Mouse (Mus musculus): ENCODE results near the gene Defa21. TPM values are rescaled to one million over a fixed set of nuclear protein-coding genes. Genes with fewer than 3 reads are reported as not detected.

Defa21 gene
- not detected for polyA plus RNA-seq (2014; fragmentation: Illumina TruSeq; extraction: RNeasy Lipid Tissue Mini Kit (QIAGEN cat#74804); ENCODE audit: low read depth, low replicate concordance)

GRCm38 (mm10) chr8:21025245-21025644 lies at the start of gene Defa21:
TSS of gene Defa21 (plus strand) at chr8:21025545.

GRCm38 (mm10) chr8:21054747-21055146 lies 29.4 kb downstream of the Defa21 start, which contains the start of gene Defa23:
TSS of gene Defa23 (plus strand) at chr8:21055047.

DNA sequence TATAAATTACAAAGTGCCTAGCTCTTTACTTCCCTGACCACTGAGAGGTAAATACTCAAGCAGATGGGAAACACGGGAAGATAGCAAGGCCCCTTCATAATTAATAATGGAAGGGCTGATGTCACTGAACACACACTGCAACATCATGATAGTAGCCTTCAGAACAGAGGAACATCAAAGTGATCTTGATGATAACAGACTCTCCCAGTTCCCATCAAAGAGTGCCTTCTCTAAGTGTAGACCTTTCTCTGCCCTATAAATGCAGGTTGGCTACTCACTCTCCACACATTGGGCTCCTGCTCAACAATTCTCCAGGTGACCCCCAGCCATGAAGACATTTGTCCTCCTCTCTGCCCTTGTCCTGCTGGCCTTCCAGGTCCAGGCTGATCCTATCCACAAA lies 39.4 kb downstream of the Defa21 start, which contains the start of gene Defa35:
Defa35 (plus strand) TSS at position 301 of the 400 bp plus-strand sequence.

Other genes starting within 250 kb of the Defa21 start
- gene Defb33, start 132.9 kb upstream of the Defa21 start, polyA plus RNA-seq (2014; fragmentation: Illumina TruSeq; extraction: RNeasy Lipid Tissue Mini Kit (QIAGEN cat#74804); ENCODE audit: low read depth, low replicate concordance): not detected
- not detected for gene Gm15056, start 122.9 kb upstream of the Defa21 start, polyA plus RNA-seq (2014; fragmentation: Illumina TruSeq; extraction: RNeasy Lipid Tissue Mini Kit (QIAGEN cat#74804); ENCODE audit: low read depth, low replicate concordance)
- not detected for gene Gm6040, start 103.5 kb upstream of the Defa21 start, polyA plus RNA-seq (2014; fragmentation: Illumina TruSeq; extraction: RNeasy Lipid Tissue Mini Kit (QIAGEN cat#74804); ENCODE audit: low read depth, low replicate concordance)
- not detected for gene AY761185, start 80.8 kb upstream of the Defa21 start, polyA plus RNA-seq (2014; fragmentation: Illumina TruSeq; extraction: RNeasy Lipid Tissue Mini Kit (QIAGEN cat#74804); ENCODE audit: low read depth, low replicate concordance)
- gene Defa23, start 29.5 kb downstream of the Defa21 start, polyA plus RNA-seq (2014; fragmentation: Illumina TruSeq; extraction: RNeasy Lipid Tissue Mini Kit (QIAGEN cat#74804); ENCODE audit: low read depth, low replicate concordance): not detected
- not detected for gene Defa35, start 39.5 kb downstream of the Defa21 start, polyA plus RNA-seq (2014; fragmentation: Illumina TruSeq; extraction: RNeasy Lipid Tissue Mini Kit (QIAGEN cat#74804); ENCODE audit: low read depth, low replicate concordance)
- not detected for gene Defa25, start 58.9 kb downstream of the Defa21 start, polyA plus RNA-seq (2014; fragmentation: Illumina TruSeq; extraction: RNeasy Lipid Tissue Mini Kit (QIAGEN cat#74804); ENCODE audit: low read depth, low replicate concordance)
- gene Gm14851, start 70.5 kb downstream of the Defa21 start, polyA plus RNA-seq (2014; fragmentation: Illumina TruSeq; extraction: RNeasy Lipid Tissue Mini Kit (QIAGEN cat#74804); ENCODE audit: low read depth, low replicate concordance): not detected
- not detected for gene Defa30, start 109.1 kb downstream of the Defa21 start, polyA plus RNA-seq (2014; fragmentation: Illumina TruSeq; extraction: RNeasy Lipid Tissue Mini Kit (QIAGEN cat#74804); ENCODE audit: low read depth, low replicate concordance)
- not detected for gene Defa22, start 136.7 kb downstream of the Defa21 start, polyA plus RNA-seq (2014; fragmentation: Illumina TruSeq; extraction: RNeasy Lipid Tissue Mini Kit (QIAGEN cat#74804); ENCODE audit: low read depth, low replicate concordance)
- not detected for gene Defa31, start 166.1 kb downstream of the Defa21 start, polyA plus RNA-seq (2014; fragmentation: Illumina TruSeq; extraction: RNeasy Lipid Tissue Mini Kit (QIAGEN cat#74804); ENCODE audit: low read depth, low replicate concordance)
- gene Gm15293, start 176.0 kb downstream of the Defa21 start, polyA plus RNA-seq (2014; fragmentation: Illumina TruSeq; extraction: RNeasy Lipid Tissue Mini Kit (QIAGEN cat#74804); ENCODE audit: low read depth, low replicate concordance): not detected
- gene Gm15292, start 224.2 kb downstream of the Defa21 start, polyA plus RNA-seq (2014; fragmentation: Illumina TruSeq; extraction: RNeasy Lipid Tissue Mini Kit (QIAGEN cat#74804); ENCODE audit: low read depth, low replicate concordance): not detected